Mouse (Mus musculus) left cerebral cortex, adult 2 months (tissue): ENCODE measurements at regions not wholly inside any gene's neighbourhood (a gene's known extent, or its start where the extent isn't known, plus 50 kb on each side); places are given as distances from the start of the nearest gene placed in this dataset.
"Not testable (repeated sequence)": the region's sequence is repeated elsewhere in the genome, so short reads cannot be mapped to it uniquely, and the experiment has no call there.

ENCODE experiments used
- DNase-seq, 2 experiments: peaks; one replicate each; pipeline ENCODE4 v3.0.0; 2021 to 2022; ENCODE audit warnings: low spot score in 2 of 2, mixed read lengths in 1 of 2; ENCODE audit errors: extremely low spot score in 1 of 2
- H3K27ac ChIP-seq: fragments of 200-600 bp; 2 replicates; pipeline ENCODE4 v1.8.1; 2022
- H3K4me3 ChIP-seq: fragments of 200-600 bp; 2 replicates; pipeline ENCODE4 v1.8.1; 2022
- CTCF ChIP-seq: fragments of 200-600 bp; IDR thresholded peaks from 2 replicates; pipeline ENCODE4 v1.8.1; 2022; ENCODE audit warnings: antibody characterized with exemption, mild to moderate bottlenecking, moderate library complexity
- intact Hi-C: fragments of 180-260 bp; cut with DNase I; formaldehyde crosslinking; loops from one replicate; pipeline ENCODE4 v1.15.1; 2025

DNA sequence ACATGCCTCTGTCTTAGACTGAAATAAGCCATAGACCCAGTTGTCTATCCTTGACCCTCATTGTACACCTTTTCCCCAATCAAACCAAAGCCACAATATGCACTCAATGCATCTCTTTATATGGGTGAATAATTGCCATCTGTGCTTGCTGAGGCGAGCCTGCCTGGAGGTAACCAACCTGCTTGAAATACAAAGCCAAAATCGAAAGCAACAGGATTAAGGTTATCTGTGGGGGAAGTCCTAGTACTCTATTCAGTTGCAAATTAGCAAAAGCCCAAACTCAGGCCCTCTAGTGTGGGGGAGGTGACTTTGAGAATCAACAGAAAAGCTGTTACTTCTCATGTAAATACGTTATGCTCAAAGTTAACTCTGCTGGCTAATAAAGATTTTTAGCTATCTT, 246.2 kb upstream of the Fundc1 start:
- DNase-seq = no peak
- H3K27ac ChIP-seq = no peak overlapping the region
- no peak overlapping the region for H3K4me3 ChIP-seq
- intact Hi-C loops = no loop called here
- TF ChIP-seq CTCF = no peak

DNA sequence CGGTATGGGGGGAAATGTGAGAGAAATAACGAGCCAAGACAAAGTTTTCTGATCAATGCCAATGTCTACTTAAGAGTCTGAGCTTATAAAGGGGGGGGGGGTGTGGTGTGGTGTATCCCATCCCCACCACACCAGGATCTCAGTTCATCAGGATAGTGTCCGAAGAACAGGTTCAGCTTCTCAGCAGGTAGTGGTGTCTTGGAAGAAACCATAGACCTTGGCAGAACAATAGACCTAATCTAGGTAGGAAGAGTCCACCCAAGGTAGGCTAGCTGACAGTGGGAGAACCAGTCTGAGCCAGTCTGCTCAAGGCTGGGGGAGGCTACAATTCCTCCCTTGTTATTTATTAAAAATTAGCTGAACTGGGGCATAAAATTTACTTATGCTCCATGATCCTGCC, 245.5 kb upstream of the Fundc1 start:
- H3K4me3 ChIP-seq = no peak overlapping the region
- DNase-seq = no peak
- intact Hi-C loops = no loop called here
- no peak overlapping the region for H3K27ac ChIP-seq
- no peak for TF ChIP-seq CTCF

DNA sequence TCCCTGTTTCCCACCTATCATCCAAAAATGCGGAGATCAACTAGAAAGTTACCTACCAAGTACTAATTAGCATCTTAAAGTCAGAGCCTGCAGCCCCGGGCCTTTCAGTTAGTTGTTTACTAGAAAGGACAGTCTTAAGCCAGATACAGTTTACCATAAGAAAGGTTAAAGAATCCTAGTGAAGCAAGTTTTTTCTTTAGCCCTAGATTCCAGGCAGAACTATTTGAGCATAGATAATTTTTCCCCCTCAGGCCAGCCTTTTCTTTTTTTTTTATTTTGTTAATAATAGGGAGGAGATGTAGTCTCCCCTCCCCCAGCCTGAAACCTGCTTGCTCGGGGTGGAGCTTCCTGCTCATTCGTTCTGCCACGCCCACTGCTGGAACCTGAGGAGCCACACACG, 215.9 kb upstream of the Fundc1 start:
- DNase-seq, H3K4me3 ChIP-seq, H3K27ac ChIP-seq, intact Hi-C loops: not testable (repeated sequence)

DNA sequence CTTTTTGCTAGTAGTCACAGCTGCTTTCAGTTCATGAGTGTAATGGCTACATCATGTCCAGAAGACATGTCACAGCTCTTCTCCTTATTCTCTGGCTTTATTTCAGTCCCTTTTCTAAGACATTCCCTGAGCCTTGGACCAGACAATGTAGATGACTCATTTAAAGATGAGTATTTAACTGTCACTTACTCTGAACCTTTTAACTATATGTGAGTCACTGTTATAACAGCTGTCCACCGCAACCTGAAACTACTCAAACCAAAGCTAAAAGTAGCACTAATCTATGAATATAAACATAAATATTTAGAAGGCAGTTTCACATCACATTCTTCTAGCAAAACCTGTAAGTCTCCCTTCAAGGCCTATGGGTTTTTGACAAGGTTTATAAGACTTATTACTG, 203.8 kb upstream of the Fundc1 start:
- no peak overlapping the region for H3K27ac ChIP-seq
- no peak for TF ChIP-seq CTCF
- no peak for DNase-seq
- no peak overlapping the region for H3K4me3 ChIP-seq
- intact Hi-C loops = no loop called here

DNA sequence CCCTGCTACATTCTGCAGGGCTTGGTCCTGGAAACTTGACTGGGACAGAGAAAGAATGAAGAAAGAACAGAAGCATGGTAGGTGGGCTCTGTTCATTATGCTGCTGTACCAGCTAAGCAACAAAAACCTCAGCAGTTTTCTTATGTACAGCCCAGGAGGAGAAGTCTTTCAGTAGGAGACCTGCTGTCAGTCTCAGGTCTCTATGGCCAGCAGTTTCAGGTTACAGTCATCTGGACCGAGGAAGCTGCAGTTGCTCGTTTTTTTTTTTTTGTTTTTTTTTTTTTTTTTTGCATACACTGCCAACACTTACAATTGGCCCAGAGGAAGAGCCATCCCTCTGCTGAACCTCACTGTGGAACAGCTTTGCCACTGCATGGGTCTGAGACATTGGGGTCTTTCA, 180.7 kb upstream of the Fundc1 start:
- no peak for TF ChIP-seq CTCF
- intact Hi-C loops = no loop called here
- no peak overlapping the region for H3K27ac ChIP-seq

DNA sequence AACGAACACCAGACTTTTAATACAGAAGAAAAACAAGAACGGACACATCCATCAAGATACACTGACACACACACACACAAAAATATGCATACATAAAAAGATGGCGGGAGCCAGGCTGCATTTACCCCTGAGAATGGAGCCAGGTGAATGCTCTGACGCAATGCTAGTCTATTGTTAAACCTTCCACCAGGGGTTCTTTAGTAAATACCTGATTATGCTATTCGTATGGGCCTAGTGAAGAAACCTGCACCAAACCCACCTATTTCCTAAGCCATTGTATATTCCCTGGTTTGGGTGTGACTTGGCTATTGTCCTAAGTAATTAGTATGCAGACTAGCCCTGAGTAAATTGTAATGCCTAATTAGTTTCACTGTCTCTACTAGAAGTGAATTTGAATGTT, 179.3 kb upstream of the Fundc1 start:
- no peak for DNase-seq
- no peak overlapping the region for H3K27ac ChIP-seq
- no peak overlapping the region for H3K4me3 ChIP-seq
- intact Hi-C loops = no loop called here
- TF ChIP-seq CTCF = no peak

More for the DNA sequence above, 180.7 kb upstream of the Fundc1 start:
- no peak for DNase-seq
- H3K4me3 ChIP-seq = no peak overlapping the region

DNA sequence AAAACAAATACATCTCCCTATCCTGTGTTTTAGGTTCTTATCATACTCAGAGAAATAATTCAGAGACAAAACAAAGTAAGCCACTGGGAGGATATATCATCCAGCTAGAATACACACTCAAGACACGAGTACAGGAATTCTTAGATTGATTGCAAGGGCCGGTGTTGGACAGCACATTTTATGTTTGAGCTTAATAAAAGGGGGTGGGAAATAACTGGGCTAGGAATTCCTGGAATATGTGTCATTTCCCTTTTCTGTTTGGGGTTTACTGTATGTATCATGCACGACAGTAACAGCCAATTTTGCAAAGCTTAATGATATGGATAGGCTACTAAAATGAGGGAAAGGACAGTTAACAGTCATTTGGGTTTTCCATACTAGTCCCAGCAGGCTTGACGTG, 158.1 kb upstream of the Fundc1 start:
- Histone ChIP-seq H3K27ac (no peak overlapping the region), H3K4me3 (no peak overlapping the region)
- no peak for DNase-seq
- intact Hi-C loops = no loop called here
- TF ChIP-seq CTCF = no peak

DNA sequence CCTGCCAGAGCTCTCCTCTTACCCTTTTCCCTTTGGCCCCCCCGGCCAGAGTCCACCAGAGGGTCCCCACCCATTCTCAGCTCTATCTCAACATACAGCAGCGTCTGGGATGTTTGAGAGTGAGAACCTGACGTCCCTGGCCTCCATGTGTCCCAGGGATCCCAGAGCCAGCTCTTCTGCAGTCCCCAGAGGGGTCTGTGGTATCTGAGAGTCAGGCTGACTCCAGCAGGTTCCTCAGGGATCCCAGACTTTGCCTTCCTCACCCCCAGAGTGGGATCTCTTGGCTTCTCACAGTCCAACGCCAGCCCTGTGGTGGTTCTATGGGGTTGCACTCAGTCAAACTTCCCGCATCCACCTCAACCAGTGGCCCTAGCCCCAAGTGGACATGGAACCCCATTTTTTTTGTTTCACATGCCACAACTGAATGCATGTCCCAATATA, 153.7 kb upstream of the Fundc1 start:
- no peak for DNase-seq
- TF ChIP-seq CTCF = no peak
- intact Hi-C loops = no loop called here
- Histone ChIP-seq H3K27ac (no peak overlapping the region), H3K4me3 (no peak overlapping the region)

DNA sequence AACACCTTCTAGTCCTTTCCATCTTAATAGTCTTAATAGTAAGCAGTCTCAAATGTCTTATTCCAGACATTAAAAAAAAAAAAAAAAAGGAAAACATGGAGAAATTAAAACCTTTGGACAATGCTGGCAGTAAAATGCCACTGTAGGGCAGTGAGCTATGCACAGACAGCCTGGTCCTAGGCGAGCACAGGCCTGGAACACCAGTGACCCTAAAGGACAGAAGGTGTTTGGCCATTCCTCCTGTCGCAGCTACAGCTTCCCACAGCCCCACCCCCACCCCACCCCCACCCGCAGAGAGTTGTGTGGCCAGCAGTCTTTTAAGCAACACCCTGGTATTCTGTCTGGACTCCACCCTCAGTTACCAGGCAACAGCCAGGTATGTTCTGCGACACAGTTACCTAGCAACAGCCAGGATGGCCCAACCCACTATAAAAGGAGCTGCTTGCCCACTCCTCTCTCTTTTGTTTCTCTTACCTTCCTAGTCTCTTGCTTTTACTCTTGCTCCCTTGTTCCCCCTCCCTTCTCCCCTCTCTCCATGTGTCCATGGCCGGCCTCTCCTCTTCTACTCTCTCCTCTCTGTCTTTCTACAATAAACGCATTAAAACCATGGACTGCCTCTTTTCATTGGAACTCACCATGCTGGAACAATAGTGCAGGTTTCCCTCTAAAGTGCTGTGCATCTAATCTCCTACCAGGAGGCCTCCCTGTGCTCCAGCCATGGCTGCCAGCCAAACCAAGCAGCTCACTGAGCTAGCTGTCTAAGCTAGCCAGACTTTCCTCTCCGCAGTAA, 153.1 kb upstream of the Fundc1 start:
- intact Hi-C loops = no loop called here
- H3K4me3 ChIP-seq = no peak overlapping the region
- no peak for TF ChIP-seq CTCF
- no peak overlapping the region for H3K27ac ChIP-seq
- no peak for DNase-seq

DNA sequence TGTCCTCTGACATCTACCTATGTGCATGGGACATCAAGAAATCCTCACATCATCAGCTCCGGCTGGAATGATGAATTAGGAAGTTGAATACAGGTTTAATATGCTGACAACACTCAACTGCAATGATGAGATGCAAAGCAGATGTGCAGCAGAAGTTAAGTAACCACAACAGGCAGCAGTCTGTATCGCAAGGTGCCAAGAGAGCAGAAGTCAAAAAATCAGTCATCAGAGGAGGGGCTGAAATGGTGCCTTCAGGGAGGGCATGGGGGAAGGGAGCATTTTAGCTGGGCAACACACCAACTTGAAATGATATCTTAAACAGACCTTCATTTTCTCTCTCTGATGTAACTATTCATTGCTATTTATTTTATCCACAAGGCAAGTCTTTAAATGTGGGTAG, 152.3 kb upstream of the Fundc1 start:
- TF ChIP-seq CTCF = no peak
- H3K27ac ChIP-seq = no peak overlapping the region
- no peak overlapping the region for H3K4me3 ChIP-seq
- DNase-seq = no peak
- intact Hi-C loops = no loop called here

DNA sequence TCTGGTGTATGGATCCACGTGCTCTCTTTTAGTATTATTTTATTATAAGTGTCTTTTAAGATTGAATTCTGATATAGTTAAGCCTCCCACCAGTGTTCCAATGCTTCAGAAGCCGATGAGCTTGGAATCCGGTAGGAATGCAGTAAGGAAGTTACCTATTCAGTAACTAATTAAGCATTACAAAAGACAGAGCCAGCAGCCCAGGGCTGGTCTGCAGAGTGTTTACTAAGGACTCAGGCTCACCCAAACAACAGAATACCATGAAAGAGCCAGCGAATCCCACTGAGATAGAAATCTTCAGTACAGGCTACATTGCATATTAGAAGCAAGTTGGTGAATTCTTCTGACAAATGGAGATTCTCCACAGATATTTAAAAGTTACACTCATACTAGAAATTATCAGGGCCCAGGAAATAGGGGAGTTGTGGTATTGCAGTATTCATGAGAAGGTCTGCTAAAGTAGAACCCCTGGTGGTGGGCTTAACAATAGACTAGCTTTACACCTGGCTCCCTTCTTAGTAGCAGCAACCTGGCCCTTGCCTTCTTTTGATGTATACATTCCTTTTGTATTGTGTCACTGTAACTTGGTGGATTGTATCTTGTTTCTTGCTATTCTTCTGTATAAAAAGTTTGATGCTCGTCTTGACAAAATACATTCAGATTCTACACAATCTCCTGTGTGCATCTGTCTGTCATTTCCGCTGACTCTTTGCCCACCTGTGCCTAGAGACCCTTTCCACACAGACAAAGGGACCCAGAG, 149.9 kb upstream of the Fundc1 start:
- H3K4me3 ChIP-seq, H3K27ac ChIP-seq, intact Hi-C loops, DNase-seq: not testable (repeated sequence)

DNA sequence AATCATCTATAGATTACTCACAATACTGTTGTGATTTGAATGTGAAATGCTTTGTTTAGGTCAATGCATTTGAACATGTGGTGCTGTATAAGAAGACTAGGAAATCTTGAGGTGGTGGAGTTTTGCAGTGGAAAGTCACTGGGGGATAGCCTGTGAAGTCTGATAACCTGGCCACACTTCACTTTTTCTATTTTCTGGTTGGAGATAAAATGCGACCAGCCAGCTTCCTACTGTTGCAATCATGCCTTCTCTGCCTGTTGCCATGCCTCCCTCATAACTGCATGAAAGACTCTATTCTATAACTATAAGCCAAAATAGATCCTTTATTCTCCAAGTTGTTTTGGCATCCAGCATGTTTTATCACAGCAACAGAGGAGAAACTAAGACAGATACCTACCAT, 142.4 kb upstream of the Fundc1 start:
- intact Hi-C loops = loop anchor here (2.0 kb wide), 1 partner anchor 20 kb away; no protein-coding TSS in a partner anchor
- Histone ChIP-seq H3K4me3 (no peak overlapping the region), H3K27ac (no peak overlapping the region)
- no peak for DNase-seq
- no peak for TF ChIP-seq CTCF

DNA sequence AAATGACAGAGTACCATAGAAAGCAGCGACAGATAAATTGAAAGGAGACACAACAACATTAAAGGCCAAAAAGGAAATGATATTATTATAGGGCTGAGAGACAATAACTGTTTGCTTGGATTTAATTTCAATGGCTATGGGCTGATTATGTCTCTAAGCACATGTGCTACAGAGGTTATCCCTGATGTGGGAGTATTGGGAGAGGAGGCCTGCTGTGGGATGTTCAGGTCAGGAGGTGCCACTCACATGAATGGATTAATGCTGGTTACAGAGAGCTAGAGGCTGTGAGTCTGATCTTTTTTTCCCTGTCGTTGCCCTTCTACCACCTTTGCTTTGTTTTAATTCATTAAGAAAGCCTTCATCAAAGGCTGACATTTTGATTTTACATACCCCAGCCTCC, 140.8 kb upstream of the Fundc1 start:
- intact Hi-C loops = no loop called here
- Histone ChIP-seq H3K27ac (no peak overlapping the region), H3K4me3 (no peak overlapping the region)
- no peak for DNase-seq
- TF ChIP-seq CTCF = no peak
